Mouse (Mus musculus): ENCODE results near the gene Snx5. TPM values are rescaled to one million over a fixed set of nuclear protein-coding genes. Genes with fewer than 3 reads are reported as not detected.

The Snx5 gene
- polyA plus RNA-seq, 1 experiment from 2014 or later, result 59.4 TPM

Other genes with a start within 250 kb of the Snx5 start
- not detected in 2 replicates for gene Banf2, start 237.8 kb downstream of the Snx5 start, polyA plus RNA-seq (2015; fragmentation: Nextera tagmentation; extraction: Ambion mirVana)
- 9.8 and 10.5 TPM in 2 replicates for gene Mgme1, start 243 bp downstream of the Snx5 start, polyA plus RNA-seq (2015; fragmentation: Nextera tagmentation; extraction: Ambion mirVana)
- gene Ovol2, start 61.2 kb upstream of the Snx5 start, polyA plus RNA-seq (2015; fragmentation: Nextera tagmentation; extraction: Ambion mirVana), result not detected in 2 replicates
- gene Kat14, start 98.1 kb upstream of the Snx5 start, polyA plus RNA-seq (2015; fragmentation: Nextera tagmentation; extraction: Ambion mirVana), result 14.0 and 17.1 TPM in 2 replicates
- gene Pet117, start 98.1 kb upstream of the Snx5 start, polyA plus RNA-seq (2015; fragmentation: Nextera tagmentation; extraction: Ambion mirVana), result 1.3 and 1.7 TPM in 2 replicates

All from liver, embryonic 15.5 days (tissue).